Mouse (Mus musculus) spleen, postnatal 36 days (tissue): ENCODE results near the gene Emilin1.

Experiments
- DNase-seq, 2 experiments: peaks; one replicate each; pipeline ENCODE4 v3.0.0; 2022; ENCODE audit warnings: low spot score in 2 of 2, mixed read lengths in 1 of 2

The Emilin1 gene

DNA sequence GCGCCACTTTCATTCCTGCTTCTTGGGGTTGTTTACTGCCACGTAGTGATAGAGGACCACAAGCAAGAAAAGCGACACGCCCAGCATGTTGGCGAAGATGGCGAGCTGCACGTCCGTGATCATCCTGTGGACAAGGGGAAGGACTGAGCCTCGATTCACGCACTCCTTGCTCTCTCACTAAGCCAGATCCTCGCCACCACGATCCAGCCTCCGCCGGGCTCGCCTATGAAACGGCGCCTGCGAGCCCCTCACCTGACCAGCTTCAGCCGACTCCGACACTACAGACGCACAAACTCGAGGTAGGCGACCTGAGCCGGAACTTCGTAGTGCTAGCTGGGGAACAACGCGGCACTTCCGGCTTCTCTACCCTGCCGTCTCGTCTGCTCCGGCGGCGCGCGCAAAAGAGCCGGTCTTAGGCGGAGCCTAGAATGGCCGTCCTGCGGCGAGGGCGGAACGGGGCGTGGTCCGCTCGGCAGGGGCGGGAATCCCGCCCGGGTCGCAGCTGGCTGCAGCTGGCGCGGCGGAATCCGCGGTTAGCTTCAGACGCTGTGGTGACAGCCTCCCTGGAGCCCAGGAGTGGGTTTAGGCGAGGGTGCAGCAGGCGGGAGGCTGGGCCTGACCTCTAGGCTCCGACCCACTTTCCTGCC lies 5.7 kb upstream of the Emilin1 start, which contains the start of gene Ost4:
Gene Ost4 (minus strand): TSS at position 376 of the 647 bp plus-strand sequence.
- DNase-seq = peak; percentile 97

GRCm38 (mm10) chr5:30908426-30909299 lies 4.5 kb upstream of the Emilin1 start:
- no peak for DNase-seq

DNA sequence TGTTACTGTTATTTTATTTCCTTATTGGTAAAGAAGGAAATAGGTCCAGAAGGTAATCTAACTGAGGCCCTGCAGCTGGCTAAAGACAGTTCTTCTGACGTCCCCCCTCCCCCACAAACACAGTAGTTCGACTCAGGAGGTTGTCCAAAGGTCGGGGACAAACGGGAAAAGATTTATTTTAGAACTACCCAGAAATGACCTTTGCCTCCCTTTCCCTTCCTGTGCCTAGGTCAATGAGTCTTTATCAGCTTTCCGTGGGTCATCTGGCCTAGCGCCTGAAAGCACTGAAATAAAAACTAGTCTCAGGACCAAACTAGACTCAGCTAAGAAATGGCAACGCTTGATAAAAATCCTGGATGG lies 3.9 kb upstream of the Emilin1 start:
- no peak for DNase-seq

GRCm38 (mm10) chr5:30909863-30910262 lies 3.3 kb upstream of the Emilin1 start:
- DNase-seq = no peak

DNA sequence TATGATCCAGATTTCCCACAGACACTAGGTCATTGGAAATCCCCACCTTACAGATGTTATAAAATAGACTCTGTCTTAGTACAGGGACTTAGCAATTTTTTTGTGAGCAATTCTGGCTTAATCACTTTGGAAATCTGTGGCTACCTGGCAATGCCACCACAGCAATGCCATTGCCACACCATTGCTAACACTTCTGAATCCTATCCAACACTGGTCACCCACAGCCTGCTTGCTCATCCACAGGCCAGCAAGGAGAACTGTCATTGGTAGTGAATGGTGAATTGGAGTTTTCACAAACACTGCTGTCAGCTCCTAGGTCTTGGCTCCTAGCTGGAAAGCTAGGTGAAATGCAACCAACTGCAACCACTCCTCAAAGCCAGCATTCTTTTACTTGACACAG lies 2.7 kb upstream of the Emilin1 start:
- DNase-seq = no peak

DNA sequence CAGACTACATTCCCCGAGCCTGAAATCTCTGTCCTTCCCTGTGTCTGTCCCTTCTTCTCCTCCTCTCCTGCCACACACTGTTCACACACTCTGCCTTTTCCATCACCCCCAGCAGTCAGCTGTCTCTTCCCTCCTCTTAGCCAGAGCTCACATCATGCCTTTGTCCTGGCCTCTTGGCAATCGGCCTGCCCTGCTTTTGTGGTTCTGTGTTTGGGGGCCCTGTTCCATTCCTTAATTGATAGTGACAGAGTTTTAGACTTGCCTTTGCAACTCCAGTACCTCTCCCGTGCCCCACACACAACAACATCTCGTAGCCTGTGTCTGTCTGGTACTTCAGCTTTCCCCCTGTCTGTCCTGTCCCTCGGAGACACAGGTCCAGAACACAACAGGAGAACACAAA lies 1.0 kb upstream of the Emilin1 start:
- DNase-seq = no peak

GRCm38 (mm10) chr5:30914101-30914635 lies 966 bp downstream of the Emilin1 start:
- DNase-seq = no peak

DNA sequence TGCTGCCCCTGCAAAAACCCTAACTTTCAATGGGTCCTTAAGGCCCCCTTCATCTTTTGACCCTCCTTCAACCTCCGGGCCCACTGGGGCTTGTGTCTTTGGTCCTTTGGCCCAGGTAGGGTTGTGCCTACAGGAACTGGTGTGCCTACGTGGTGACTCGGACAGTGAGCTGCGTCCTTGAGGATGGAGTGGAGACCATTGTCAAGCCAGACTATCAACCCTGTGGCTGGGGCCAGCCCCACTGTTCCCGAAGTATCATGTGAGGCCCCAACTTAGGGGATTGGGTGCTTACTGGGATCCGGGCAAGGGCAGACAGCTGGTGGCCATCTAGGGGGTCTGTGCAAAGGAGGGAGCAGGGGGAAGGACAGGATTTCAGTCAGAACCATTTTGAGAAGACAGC lies 1.6 kb downstream of the Emilin1 start:
- no peak for DNase-seq

- no peak for DNase-seq
Observed at GRCm38 (mm10) chr5:30915456-30915855, 2.3 kb downstream of the Emilin1 start.

GRCm38 (mm10) chr5:30915974-30916433 lies 2.8 kb downstream of the Emilin1 start:
- DNase-seq = peak; percentile 77 to 80

GRCm38 (mm10) chr5:30916841-30917240 lies 3.6 kb downstream of the Emilin1 start:
- DNase-seq = no peak

- no peak for DNase-seq
Observed at GRCm38 (mm10) chr5:30917348-30917747, 4.1 kb downstream of the Emilin1 start.

GRCm38 (mm10) chr5:30917891-30918670 lies 4.9 kb downstream of the Emilin1 start:
- no peak for DNase-seq

- no peak for DNase-seq
Observed at GRCm38 (mm10) chr5:30918691-30919090, 5.5 kb downstream of the Emilin1 start.

DNA sequence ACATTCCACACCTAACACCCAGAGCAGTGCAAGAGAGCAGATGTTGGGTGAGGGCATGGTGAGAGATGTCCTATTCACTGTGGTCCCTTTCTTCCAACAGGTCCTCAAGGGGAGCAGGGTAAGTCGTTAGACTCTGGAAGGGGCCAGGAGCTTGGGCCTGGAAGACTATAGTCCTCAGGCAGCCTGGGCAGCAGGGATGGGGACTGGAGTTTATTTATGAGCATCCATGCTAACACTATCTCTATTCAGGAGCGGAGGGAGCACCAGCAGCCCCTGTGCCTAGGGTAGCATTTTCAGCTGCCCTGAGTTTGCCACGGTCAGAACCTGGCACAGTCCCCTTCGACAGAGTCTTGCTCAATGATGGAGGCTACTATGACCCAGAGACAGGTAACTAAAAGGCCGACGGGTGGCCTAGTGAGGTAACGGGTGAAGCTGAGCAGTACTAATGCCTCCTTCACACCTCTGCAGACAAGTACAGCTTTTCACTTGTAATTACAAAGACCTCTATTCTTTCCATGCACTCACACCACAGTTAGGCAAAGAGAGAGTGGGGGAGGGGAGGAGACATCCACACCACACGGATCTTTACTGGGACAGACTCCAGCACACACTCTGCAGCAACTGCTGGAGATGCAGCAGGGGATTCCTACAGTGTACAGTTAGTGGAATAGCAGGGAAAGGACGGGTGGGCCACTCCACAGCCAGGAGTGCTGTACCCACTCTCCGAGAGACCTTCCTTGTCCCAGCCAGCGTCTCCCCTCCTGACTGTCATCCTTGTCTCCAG lies 6.8 kb downstream of the Emilin1 start:
- DNase-seq = no peak

GRCm38 (mm10) chr5:30920621-30921020 lies 7.4 kb downstream of the Emilin1 start:
- DNase-seq = no peak

DNA sequence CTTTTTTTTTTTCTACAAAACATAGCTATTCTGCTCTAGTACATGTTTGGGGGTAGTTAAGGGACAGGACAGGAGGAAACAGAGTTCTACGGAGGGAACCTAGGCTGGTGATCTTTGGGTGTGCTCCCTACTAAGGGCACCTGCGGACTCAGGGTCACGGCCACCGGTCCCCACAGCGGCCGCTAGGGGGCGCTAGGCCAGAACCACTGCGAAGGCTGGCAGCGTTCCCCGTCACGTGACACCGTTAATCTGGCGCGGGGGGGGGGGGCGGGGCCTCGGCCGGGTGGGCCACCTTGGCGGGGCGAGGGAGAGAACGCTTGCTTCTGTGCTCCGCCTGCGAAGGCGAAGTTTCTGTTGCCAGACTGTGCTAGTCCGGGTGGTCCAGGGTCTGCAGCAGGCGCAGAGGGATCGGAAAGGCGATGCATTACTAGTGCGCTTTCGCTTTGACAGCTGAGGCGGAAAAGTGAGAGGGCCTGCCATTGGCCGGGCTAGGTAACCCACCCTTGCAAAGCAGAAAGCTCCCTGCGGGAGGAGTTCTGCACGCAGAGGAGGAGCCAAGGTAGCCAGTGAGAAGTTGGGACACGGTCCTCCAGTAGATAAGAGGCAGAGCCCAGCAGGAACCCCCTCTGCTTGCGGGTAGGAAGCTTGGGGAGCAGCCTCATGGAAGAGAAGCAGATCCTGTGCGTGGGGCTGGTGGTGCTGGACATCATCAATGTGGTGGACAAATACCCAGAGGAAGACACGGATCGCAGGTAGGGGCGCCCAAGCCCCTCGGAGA lies 8.2 kb downstream of the Emilin1 start, which contains the start of gene Khk:
Gene Khk (plus strand): TSS at position 176 of the 778 bp plus-strand sequence.
- peak; percentile 87 to 91 for DNase-seq

DNA sequence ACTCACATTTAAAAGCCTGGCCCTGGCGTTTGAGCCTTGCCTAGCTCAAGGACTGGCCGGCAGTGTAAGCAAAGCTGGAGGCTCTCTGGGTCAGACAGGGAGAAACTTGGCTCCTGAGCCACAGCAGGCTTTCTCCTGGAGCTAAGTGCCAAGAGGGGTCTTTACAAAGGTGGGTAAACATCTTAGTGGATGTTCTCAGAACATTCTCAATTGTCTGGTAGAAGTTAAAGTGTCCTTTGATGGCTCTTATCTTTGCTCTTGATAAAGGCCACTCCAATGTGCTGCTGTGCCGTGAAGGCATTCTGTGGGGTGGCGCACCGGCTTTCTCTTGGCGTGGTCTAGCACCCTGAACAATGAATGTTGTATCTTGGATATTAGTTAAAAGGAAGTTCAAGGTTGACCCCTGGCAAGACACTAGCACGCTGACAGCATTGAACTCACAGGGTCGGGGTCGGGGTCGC lies 9.4 kb downstream of the Emilin1 start:
- no peak for DNase-seq

- no peak for DNase-seq
Observed at GRCm38 (mm10) chr5:30923119-30923518, 9.9 kb downstream of the Emilin1 start.

DNA sequence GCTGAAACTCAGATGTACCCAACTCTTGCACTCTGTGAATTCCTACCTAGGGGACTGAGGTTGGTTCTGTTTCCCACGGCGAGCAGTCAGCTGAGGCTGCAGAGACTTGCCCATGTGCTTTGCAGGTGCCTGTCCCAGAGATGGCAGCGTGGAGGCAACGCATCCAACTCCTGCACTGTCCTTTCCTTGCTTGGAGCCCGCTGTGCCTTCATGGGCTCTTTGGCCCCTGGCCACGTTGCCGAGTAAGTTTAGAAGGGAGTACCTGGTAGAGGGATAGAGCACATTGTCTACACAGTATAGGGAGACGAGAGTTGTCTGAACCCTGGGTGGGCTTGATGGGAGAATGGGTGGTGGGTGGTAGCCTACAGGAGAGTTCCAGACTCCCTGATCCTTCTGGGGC lies 11.4 kb downstream of the Emilin1 start:
- DNase-seq = no peak
